Mouse (Mus musculus) telencephalon, adult 2 months (tissue): ENCODE results near the gene Zswim3.

ENCODE experiments used
- DNase-seq: peaks from one replicate; pipeline ENCODE4 v3.0.0-alpha.2; 2011; ENCODE audit warnings: low read depth, low spot score

Gene Zswim3

DNA sequence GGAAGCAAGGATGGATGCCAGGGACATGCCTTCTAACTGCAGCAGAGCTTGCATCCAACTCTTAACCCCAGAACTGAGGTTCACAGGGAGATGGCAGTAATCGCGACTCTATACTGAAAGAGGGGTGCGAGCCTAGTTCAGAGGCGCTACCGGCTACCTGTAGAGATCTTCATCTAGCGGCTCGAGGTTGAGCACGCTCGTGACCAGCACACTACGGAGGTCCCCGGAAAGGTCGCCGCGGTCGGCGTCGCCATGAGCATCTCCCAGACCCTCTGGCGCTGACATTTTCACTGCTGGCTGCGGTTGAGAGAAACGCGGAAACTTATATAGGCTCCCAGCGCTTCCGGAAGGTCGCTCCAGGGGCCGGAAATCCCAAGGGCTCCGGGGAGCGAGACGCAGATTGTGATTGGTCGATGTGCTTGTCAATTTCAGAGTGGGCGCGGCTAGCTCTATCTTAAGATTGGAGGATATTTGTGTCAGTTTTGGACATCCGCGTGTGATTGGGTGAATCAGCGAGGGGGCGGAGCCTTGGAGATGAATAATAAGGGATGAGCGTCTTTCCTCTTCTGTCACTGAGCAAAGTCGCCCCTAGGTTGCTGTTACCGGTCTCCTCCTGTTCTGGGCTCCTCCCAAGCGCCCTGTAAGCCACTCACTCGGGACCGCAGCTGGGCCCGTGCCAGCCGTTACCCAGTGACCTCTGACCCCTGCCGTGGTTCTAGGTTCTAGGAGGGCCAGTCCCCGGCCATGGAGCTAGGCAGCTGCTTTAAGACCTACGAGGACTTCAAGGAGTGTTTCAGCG lies at the start of gene Zswim3, which contains the start of gene Acot8:
Gene Zswim3 (plus strand): TSS at position 566 of the 799 bp plus-strand sequence.
Gene Acot8 (minus strand): TSS at position 350 of the 799 bp plus-strand sequence.
- DNase-seq = peak; percentile 98

DNA sequence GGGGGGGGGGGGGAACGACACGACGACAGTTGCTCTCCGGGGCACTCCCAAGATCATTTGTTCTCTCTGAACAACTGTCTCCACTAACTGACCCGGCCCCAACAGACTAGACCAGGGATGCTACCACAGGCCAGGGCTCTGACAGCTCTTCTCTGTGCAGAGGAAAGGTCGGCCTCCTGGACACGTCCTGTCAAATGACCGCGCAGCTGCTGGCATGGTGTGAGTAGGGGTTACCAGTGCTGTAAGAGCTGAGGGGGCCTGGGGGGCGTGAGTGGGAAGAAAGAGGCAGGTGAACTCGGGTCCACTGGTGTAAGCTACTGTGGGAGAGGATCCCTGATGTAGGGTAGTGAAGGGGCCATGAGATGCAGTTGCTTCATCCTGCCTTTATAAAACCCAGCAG lies 47.1 kb upstream of the Zswim3 start:
- no peak for DNase-seq

DNA sequence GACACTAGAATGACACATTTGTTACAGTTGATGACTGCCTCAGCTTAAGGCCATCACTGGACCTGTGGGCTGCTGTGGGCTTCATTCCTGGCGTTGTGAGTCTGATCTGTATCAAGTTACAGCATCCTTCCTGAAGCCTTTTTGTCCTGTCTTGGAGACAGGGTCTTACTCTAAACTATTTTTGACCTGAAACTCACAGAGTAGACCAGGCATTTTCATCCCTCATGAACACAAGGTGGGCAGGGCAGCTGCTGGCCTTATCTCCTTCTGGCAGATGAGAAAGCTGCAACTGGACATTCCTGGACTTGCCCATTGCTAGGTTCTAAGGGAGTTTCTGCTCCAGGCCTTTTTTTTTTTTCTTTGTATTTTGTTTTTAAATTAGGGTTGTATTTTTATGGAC lies 46.2 kb upstream of the Zswim3 start:
- no peak for DNase-seq

DNA sequence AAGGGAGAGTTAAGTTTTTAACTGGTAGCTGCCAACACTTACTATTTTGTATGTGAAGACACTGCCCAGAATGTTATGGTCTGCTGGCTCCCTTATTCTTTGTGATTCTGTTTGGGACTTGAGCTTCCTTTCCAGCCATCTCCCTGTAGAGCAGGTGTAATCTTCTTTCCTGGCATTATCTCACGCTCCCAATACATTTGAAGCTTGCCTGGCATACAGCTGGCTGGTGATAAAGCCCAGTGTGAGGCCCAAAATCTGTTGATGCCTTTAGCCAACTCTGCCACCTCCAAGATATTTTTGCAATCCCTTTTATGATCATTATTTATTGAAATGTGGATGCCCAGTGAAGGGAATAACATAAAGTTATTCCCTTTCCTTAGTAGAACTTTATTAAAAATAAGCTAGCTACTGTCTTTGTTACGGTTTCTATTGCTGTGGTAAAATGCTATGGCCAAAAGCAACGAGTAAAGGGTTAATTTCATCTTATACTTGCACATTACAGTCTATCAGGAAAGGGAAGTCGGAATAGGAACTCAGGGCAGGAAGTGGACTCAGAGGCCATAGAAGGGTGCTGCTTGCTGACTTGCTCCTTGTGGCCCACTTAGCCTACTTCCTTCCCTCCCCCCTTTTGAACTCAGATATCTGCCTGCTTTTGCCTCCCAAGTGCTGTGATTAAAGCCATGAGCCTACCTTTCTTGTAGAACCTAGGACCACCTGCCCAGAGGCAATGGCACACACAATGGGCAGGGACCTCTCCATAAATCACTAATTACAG lies 44.7 kb upstream of the Zswim3 start:
- no peak for DNase-seq

DNA sequence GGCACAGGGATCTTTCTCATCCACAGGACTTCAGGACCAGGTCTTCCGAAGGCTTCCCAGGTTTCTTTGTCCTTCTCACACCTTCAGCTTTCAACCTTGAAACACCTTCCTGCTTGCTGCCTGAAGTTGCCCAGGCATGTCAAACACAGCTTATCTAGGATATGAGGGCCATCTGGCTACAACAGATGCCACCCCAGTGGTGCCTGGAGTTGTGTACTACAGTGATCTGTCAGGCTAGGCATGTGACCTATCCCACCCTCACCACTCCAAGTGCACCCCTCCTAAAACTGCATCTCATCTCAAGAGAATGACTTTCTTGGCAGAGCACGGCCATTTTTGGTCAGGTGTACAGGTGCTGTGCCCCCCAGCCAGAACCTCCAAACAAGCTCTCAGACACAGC lies 43.4 kb upstream of the Zswim3 start:
- no peak for DNase-seq

DNA sequence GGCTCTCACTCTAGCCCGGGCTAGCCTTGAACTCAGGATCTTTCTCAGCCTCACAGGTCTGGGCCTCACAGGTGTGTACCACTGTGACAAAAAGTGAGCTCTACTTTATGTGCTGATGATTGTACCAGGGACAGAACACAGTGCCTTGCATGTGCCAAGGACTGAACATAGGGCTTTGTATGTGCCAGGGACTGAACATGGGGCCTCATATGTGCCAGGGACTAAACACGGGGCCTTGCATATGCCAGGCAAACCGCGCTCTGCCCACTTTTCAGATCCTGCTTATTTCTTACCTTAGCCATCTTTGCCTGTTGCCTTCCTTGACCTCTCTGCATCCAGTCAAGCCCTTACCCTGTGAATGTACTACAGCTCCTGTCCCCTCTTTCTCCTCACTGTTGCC lies 42.9 kb upstream of the Zswim3 start:
- no peak for DNase-seq

DNA sequence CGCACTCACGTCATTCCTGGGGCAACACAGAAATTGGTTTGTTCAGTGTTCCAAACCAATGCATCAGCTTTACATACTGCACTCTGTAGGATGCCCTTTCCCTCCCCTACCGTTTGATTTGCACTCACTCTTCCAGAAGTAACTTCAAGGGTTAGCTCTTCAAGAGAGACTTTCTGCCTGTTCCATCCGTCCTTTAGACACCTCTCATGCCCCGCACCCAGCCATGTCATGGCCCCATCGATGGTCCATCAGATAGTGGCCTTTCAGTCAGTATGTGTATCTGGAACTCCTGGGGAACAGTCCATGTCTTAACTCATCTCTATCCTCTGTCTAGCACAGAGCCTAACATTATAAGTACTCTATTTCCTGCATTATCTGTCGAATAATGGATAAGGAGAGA lies 42.3 kb upstream of the Zswim3 start:
- DNase-seq = no peak

DNA sequence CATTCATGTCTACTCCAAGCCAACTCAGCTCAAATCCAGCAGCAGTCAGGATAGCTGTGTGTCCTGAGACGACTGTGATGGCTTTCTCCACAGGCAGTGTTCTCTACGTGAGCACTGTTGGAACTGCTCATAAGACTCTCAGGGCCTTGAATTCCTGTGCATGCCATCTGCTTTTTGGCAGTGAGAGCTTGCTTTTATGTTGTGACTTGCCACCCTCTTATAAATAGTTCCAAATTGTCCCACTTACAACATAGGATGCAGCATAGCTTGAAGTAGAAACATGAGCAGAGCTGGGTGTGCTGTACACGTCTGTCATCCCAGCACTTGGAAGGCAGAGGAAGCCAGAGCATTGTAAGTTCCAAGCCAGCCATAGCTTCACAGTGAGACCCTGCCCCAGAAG lies 39.1 kb upstream of the Zswim3 start:
- peak; percentile 84 for DNase-seq

DNA sequence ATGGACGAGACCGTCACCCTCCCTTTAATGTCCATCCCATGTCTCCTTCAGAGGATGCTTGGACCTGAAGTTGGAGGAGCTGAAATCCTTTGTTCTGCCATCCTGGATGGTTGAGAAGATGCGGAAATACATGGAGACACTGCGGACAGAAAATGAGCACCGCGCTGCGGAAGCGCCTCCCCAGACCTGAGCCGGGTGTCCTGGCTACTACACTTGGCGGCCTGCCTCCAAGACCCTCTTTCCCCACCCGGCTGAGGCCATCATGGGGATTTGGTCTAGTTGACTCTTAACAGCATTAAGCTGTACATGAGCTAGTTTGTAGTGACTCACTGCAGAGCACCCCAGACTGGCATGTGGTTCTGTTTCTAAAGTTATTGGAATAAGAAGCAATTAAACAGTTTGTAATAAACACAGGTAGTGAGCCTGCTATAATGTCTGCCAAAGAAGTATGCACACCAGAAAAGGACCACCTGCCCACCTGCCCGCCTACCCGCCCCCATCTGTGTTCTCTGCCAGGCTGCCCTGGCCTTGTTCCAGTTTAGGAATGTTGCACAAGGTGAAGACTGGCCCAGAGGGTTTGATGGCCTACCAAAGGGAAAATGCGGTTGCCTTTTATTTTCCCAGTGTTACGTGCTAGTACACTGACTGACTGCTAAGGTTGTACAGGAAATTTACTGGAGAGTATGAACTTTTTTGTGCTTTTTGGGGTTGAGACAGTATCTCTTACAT lies 36.9 kb upstream of the Zswim3 start:
- no peak for DNase-seq

DNA sequence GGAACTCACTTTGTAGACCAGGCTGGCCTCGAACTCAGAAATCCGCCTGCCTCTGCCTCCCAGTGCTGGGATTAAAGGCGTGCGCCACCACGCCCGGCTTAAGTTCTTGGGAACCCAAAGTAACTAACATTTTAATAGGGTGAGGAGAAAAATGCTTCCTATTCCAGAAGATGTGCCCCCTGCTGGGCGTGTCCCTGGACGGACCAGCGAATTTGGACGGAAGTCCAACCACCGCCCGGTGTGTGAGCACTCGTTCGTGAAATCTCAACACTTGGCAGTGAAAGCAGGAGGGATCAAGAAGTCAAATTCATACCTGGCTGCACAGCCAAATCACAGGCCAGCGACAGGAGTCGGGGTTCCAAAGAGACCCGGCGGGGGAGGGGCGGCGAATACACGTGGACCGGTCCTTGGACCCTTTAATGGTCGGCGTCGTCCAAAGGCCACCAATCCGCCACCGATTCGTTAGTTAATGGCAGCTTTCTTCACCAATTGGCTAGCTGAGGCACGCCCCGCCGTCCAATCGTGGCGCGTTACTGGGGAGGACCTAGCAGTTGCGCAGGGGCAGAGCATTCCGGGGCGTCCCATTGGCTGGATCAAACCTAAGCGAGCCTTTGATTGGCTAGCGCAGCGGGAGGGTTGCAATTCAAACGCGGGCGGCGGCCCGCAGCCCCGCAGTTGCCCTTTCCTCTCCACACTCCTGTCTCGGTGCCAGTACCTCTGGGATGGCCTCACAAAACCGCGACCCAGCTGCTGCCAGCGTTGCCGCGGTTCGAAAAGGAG lies 35.5 kb upstream of the Zswim3 start, which contains the start of gene Ube2c:
Gene Ube2c (plus strand): TSS at position 641 of the 780 bp plus-strand sequence.
- DNase-seq = peak; percentile 97

DNA sequence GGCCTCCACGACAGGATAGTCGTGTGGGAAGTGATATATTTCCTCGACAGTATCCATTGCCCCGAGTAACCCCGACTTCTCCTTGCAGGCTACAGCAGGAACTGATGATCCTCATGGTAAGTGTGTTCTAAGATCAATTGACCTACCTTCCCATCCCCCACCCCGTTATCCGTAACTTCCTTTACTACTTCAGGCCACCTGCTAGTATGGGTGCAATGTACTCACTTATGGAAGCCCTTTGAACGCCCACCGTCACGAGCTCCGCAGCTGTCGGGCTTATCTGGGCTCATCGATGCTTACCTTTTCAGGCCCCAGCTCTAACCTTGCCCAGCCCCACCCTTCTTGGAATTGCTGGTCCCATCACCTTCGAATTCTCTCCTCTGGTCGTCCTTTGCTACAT lies 34.6 kb upstream of the Zswim3 start:
- DNase-seq = no peak

DNA sequence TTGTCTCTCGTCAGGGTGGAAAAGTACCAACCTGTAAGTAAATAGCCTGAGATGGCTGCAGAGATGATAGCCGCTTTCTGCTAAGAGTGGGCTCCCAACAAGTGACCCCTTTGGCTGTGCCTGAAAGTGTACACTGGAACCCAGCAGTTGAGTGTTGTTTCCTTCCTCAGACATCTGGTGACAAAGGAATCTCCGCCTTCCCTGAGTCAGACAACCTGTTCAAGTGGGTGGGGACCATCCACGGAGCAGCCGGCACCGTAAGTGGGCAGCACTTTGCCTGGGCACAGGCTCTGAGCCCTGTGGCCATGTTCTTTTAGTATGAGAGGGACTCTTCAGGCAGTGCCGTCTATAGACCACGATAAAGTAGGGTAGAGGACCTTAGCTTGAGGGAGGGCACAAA lies 33.8 kb upstream of the Zswim3 start:
- no peak for DNase-seq

DNA sequence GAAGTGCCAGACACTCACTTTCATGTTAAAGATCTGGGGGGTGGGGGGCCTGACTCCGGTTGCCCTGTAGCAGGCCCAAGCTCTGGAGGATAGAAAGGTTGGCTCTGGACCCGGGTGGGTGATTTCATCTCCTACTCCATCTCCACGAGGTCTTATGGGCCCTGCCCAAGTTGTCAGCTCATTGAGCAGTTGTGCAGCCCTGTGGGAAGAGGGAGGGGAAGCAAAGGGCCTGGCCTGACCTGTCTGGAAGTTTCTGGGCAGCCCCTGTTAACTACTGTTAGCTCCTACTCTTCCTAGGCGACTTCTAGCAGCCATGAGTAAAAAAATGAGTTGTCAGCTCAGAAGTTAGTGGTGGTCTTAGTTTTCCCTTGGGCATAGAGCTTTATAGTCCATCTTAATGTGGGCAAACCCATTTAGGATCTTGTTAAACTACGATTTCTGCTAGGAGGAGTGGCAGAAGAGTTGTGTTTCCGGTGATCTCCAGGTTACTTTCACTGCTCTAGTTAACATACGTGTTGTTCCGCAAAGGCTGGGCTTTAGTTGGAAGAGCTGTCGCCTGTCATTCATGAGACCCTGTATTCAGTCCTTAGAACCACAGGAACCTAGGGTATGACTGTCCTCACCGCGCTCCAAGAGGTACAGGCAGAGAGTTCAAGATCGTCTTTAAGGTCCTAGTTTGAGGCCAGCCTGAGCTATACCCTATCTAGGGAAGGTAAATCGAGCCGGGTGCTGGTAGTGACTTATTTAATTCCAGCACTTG lies 31.5 kb upstream of the Zswim3 start:
- no peak for DNase-seq

DNA sequence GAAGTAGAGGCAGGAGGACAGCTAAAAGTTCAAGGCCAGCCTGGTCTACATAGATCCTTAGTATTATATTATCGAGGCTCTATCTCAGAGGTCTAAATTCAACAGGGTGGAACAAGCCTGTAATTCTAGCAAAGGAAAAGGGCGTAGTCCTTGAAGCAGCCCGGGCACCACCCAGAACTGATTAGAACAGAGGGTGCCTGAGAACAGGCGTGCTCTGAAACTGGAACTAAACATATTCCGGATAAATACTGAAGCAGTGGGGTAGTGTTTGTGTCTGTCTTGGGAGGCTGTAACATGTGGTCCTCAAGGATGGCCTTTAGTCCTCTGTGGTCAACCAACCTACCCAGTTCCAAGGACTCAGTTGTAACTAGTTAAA lies 30.9 kb upstream of the Zswim3 start:
- no peak for DNase-seq

DNA sequence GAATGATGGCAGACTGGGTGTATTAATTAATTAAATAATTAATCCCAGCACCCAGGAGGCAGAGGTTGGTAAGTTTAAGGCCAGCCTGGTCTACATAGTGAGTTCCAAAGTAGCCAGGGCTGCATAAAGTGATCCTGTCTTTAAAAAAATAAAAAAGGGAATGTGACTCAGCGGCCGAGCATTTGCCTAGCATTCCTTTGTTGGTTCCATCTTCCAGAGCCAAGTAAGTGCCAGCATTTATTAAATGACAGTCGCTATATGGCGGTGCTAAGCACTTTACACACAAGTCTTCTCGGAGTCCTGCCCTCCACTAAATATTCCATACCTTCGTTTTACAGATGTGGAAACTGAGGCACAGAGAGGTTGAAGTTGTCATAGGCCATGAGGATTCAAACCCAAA lies 28.8 kb upstream of the Zswim3 start:
- no peak for DNase-seq

DNA sequence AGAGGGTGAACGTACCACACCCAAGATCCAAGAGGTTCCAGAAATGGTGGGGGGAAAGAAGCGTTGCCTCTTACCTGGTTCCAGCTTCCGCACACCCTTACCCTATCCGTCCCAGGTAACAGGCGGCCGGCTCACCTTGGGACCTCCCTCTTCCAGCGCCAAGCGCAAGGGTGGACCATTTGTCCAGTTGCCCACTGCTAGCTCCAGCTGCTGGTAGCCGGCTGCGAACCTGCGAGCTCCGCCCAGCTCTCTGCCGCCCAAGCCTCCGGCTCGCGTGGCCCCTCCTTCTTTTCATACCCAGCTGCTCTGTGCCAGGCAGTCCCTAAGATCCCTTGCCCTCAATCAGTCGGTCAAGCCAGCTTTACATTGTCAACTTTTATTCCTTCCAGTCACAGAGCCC lies 28.1 kb upstream of the Zswim3 start:
- DNase-seq = no peak

DNA sequence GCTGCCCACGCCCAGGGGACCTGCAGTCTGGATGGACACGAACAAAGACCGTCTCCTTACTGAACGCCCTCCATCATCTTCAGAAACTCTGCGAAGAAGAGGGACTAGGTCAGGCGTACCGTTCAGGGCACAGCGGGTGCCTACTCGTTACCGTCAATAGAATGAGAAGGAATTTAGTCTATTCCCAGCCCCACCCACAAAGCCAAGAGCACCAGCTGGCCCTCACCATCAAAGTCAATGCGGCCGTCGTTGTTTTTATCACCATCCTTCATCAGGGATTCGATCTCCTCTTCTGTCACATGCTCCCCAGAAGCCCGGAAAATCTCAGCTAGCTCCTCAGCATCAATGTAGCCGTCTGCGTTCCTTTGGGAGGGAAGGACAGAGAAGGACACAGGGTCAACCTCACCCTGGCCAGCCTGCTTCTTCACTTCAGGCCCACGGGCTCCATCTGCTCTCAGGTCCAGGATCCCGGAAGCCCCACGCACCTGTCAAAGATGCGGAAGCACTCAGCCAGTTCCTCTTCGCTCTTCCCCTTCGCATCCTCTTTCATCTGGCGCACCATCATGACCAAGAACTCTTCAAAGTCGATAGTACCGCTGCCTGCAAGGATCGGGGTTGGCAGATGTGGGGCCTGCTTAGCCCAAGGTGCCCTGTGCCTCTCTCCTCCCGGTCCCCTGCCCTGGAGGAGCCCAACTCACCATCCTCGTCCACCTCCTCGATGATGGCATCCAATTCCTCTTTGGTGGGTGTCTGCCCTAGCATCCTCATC lies 27.5 kb upstream of the Zswim3 start:
- no peak for DNase-seq

DNA sequence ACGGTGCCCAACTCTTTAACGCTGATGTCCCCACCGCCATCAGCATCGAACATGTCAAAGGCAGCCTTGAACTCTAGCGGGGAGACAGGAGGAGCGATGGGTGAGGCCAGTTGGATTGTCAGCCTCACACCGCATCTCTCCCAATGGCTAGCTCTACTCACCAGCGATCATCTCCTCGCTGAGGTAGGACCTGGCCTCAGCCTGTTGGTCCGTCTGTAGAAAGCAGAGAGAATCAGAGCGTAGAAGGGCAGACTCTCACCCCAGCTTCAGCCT lies 26.9 kb upstream of the Zswim3 start:
- no peak for DNase-seq

DNA sequence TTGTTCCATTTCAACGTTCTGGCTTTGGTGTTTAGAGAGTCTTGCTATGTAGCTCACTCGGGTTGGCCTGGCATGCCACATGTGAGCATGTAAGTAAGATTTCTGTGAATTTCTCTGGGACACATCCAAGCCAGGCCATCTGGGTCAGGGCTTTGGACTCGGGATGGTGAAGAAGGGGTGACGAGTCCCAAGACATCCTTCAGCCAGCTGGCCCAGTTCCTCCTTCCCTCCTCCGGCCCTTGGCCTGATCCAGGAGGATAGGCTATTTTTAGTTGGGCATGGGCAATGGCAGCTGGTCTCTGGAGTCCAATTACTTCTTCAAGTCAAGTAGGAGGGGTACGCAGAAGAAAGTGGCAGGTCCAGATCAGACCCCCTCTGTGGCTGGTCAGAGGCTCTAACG lies 26.1 kb upstream of the Zswim3 start:
- no peak for DNase-seq

DNA sequence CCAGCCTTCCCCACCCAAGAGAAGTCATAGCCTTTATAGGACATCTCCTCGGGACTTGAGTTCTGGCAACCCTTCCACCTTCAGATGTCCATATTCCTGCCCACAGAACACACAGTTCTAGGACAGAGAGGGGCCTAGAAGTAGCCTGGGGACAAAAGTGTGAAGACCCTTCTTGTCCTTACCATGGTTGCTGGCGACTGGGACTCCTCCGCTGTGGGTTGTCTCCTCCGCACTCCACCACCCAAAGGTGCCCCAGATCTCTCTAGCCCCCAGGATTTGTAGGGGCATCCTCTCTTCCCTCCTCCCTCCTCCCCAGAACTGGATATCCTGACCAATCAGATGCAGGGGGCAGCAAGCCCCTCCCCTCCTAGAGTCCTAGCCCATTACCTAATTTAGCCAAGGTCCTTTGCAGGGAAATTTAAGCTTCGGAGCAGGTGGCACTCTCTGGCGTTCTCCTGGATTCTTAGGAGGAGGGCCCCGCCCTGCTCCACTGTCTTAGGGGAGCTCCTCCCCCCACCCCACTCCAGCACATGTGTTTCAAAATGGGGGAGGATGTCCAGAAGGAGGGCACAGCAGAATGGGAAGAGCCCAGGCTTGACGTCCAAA lies 25.3 kb upstream of the Zswim3 start, which contains the start of gene Tnnc2:
Gene Tnnc2 (minus strand): TSS at position 487 of the 606 bp plus-strand sequence.
- no peak for DNase-seq
